Mouse (Mus musculus) liver, embryonic 14.5 days (tissue): ENCODE measurements around the gene Pnpla2.

Experiments
- CTCF ChIP-seq: IDR thresholded peaks from 2 replicates; pipeline ENCODE4 v1.5.1; 2016; ENCODE audit warnings: antibody characterized with exemption, low read depth, control low read depth
- EP300 ChIP-seq: IDR thresholded peaks from 2 replicates; pipeline ENCODE4 v1.6.1; 2016; ENCODE audit warnings: antibody characterized with exemption, low read depth

DNA sequence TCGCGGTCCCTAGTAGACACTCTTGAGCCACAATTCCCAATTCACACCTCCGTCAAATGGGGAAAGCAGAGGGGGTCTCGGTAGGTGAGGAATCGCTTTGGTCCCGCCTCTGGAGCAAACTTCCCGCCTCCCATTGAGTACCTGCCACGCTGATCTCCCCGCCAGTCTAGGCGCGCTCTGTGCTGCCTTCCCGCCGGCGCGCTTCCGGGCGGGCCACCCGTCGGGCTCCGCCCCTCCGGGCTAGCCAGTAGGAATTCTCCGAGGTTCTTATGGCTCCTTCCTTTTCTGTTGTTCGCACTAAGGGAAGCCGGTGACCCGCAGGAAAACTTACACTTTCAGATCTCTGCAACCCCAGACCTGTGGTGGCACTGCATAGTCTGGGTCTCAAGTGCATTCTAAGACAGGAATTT is 11.2 kb upstream of the Pnpla2 start, which contains the start of gene Pidd1:
- no peak for TF ChIP-seq CTCF
- no peak for TF ChIP-seq EP300
